Mouse (Mus musculus): ENCODE measurements around the gene Uspl1. TPM values are rescaled to one million over a fixed set of nuclear protein-coding genes. Genes with fewer than 3 reads are reported as not detected.
"Not testable (repeated sequence)": the region's sequence is repeated elsewhere in the genome, so short reads cannot be mapped to it uniquely, and the experiment has no call there.

Gene Uspl1
- total RNA-seq (2021): 10 to 100 TPM; 37.9 to 38.3 TPM
- long read RNA-seq, transcript Uspl1-205 (8 exons, 3,792 nt): major isoform, 17 of 32 reads
- long read RNA-seq, partial matches to known transcripts: 7 of 32 reads
- long read RNA-seq, other reads (novel, unspliced or antisense): 2 of 32 reads

- DNase-seq (ENCODE audit: low spot score in 2 of 2): peak; percentile 98
Measured at GRCm38 (mm10) chr5:149184104-149184843, at the start of gene Uspl1, which contains the start of gene Hmgb1. Gene Uspl1 (plus strand): TSS chr5:149184350. Gene Hmgb1 (minus strand): TSS chr5:149184489.

GRCm38 (mm10) chr5:149134751-149135454, 49.2 kb upstream of the Uspl1 start:
- no peak for DNase-seq (ENCODE audit: low spot score in 2 of 2)

GRCm38 (mm10) chr5:149135455-149136354, 48.4 kb upstream of the Uspl1 start:
- DNase-seq (ENCODE audit: low spot score in 2 of 2): no peak

- no peak for DNase-seq (ENCODE audit: low spot score in 2 of 2)
Measured at GRCm38 (mm10) chr5:149136933-149137365, 47.2 kb upstream of the Uspl1 start.

GRCm38 (mm10) chr5:149137447-149137846, 46.7 kb upstream of the Uspl1 start:
- DNase-seq (ENCODE audit: low spot score in 2 of 2): no peak

DNA sequence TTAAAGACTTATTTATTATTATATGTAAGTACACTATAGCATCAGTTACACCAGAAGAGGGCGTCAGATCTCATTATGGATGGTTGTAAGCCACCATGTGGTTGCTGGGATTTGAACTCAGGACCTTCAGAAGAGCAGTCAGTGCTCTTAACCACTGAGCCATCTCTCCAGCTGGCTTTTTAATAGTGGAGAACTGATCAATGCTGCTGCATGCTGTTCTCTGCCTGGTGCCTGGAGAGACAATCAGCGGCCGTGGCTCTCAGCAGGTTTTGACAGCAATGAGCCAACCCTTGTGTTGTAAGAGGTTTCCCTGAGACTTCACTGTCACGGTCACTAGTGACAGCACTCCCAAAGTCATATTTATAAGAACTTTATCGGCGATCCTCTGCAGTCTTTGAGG, 46.1 kb upstream of the Uspl1 start:
- DNase-seq (ENCODE audit: low spot score in 2 of 2): not testable (repeated sequence)

GRCm38 (mm10) chr5:149140336-149140735, 43.8 kb upstream of the Uspl1 start:
- DNase-seq (ENCODE audit: low spot score in 2 of 2): no peak

GRCm38 (mm10) chr5:149141155-149141554, 43.0 kb upstream of the Uspl1 start:
- not testable (repeated sequence) for DNase-seq (ENCODE audit: low spot score in 2 of 2)

DNA sequence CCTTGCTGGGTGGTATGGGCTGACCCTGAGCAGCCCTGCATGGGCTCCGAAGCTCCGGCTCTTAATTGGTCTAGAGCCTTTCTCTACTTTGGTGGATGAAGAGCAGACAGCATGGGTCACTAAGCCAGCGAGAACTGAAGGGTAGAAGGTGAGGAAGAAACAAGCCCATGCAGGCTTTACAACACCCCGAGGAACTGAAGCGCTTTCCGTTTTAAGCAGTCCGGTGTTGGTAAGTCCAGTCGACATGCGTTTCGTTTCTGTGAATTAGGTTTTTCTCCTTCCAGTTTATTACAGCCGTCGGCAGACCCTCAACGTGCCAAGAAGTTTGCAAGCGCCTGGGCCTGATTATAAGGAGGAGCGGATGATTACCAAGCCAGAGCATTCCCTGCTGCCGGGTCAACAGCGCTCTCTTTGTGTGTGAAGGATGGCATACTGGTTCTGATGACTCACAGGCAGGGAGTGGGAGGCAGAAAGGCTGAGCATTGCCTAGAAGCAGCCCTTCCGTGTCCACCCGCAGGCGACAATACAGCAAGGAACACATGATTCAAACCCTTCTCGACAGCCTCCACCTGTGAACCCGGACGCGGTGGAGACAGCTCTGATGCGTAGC, 40.3 kb upstream of the Uspl1 start:
- peak; percentile 66 to 80 for DNase-seq (ENCODE audit: low spot score in 2 of 2)

DNA sequence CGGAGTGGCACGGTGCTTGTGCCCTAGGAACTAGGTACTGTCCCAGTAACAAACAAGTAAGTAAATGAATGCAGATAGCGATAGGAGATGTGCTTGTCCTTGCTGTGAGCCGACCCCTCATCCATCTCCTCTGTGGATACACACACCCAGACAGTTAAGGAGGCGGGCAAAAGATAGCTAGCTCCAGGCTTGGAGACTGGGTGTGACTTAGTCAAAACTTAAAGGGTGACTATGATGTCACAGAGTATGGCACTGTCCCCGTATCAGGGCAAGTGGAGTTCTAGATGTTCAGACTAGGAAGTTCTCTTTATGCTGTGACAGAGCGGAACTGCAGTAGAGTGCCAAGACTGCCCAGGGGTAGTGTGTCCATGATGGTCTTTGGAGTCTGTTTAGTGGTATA, 37.5 kb upstream of the Uspl1 start:
- no peak for DNase-seq (ENCODE audit: low spot score in 2 of 2)

DNA sequence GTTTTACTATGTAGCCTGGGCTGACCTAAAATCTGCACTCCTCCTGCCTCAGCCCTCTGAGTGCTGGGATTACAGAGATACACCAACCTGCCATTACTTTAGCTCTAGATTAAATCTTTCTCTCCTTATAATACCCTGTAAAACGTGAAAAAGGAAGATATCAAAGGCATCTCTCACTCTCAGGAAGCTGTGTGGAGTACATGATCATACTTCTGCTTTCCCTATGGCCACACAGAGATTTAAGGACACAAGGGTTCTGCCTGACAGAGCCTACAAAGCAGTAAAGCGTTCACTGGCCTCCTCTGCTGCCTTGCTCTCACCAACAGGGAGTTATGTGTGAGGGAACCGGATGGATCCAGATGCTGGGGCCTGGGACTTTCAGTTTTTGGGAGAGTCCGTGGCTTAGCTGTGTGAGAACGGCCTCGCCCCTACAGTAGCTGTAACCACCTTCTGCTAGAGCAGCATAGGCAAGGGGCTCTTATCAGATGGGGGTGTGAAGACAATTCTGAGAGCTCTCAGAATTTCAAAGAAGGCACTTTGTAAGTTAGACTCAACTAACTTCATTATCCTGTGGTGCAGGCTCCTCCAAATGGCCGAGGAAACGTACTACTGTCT, 36.7 kb upstream of the Uspl1 start:
- DNase-seq (ENCODE audit: low spot score in 2 of 2): no peak

DNA sequence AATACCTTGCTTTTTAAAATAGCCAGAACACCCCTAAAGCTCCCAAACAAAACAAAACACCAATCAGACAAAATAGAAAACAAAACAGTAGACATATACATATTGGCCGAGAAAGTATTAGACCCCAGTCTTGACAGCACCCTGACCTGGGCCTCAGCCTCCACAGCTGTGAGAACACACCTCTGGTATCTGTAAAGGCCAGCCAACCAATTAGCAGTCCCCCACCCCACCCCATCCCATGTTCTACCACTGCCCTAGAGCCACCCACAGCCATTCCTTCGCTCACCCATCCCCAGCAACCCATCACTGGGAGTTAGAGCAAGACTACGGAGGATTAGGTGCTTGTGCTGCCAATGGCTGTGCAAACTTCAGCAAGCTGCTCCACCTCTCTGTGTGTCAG, 33.3 kb upstream of the Uspl1 start:
- DNase-seq (ENCODE audit: low spot score in 2 of 2): no peak

DNA sequence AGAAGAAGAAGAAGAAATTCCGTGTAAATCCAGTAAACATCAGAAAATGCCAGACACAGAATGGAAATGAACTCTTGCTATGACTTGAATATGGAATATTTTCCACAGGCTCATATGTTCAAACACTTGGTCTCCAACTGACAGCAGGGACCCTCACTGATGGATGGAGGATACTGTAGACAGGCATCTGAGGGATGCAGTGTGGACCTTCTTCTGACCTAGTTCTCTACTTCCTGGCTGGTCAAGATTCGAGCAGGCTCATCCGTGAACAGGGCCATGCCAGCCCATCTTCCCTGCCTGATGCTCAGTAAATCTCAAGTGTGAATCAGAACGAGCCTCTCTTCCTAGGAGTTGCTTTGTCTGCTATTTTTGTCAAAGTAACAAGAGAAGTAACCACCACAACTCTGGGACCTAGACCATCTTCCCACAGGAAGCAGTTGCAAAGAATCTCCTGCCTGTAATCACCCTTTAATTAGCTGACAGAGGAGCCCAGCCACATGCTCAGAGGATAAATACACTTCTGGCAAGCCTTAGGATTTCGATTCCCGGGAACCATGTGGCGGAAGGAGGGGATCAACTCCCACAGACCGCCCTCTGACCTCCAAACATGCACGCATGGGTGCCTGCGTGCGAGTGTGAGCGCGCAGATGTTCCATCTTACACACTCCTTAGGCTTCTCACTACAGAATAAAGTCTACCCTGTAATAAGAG, 31.9 kb upstream of the Uspl1 start:
- peak in 1 of 2 experiments; percentile 26 for DNase-seq (ENCODE audit: low spot score in 2 of 2)

DNA sequence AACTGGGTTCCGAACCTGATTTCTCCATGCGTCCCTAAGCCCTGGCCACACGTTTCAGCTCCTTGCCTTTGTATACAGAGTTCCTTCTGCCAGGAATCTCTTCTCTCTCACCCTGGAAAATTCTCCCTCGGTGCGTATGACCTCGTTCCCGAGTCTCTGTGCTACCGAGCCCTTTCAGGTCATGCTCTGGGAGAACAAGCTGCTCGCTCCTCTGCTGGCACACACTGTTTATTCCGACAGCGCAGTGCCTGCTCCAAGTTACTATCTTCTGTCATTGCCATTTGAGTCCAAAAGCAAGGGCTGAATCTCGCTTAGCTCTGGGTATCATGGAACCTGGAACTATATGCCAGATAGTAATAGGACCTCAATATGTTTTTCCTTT, 31.4 kb upstream of the Uspl1 start:
- DNase-seq (ENCODE audit: low spot score in 2 of 2): peak in 1 of 2 experiments; percentile 29

DNA sequence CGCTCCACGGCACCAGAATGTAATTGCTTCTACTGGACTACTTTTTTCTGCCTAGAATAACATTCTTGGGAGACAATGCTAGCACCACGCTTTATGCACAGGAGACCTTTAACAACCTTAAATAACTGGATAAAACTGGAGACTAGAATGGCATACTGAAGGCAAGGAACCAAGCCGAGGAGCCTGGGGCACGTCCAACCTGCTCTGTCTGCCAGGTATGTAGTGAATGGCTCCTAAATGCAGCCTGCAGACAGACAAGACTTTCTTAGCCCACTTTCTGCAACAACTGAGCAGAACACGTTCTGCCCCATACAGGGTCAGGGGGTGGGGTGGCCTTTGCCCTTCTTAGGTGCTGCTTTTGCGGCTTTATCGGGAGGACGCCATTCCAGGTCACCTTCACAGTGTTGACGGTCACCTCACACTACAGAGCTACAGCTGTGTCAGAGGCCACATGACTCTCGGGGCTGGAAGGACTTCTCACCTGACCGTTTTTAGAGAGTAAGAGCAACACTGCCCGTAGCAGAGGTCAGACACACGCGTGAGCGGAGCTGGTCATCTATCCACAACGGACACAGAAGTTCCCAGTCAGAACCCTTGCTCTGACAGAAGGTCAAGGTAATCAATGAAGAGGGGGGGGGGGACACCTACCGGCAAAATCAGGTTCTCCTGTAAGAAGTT, 27.1 kb upstream of the Uspl1 start:
- no peak for DNase-seq (ENCODE audit: low spot score in 2 of 2)

DNA sequence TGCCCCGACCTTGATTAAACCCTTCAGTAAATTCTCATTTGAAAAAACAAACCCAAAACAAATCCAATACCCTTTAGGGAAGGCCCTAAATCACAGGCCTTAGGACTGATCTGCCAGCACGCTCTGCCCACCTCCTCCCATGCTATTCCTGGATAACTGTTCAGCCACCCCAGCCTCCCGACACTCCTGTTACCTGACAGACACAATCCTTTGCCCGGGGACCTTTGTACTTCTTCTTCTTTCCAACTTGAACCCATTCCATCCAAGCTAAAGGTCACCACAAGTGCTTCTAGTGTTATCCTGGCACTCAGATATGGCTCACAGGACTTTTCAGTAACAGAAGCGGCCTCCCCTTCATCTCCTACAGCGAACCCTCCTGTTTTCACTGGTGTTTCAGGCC, 25.1 kb upstream of the Uspl1 start:
- no peak for DNase-seq (ENCODE audit: low spot score in 2 of 2)

GRCm38 (mm10) chr5:149160469-149160868, 23.7 kb upstream of the Uspl1 start:
- DNase-seq (ENCODE audit: low spot score in 2 of 2): no peak

DNA sequence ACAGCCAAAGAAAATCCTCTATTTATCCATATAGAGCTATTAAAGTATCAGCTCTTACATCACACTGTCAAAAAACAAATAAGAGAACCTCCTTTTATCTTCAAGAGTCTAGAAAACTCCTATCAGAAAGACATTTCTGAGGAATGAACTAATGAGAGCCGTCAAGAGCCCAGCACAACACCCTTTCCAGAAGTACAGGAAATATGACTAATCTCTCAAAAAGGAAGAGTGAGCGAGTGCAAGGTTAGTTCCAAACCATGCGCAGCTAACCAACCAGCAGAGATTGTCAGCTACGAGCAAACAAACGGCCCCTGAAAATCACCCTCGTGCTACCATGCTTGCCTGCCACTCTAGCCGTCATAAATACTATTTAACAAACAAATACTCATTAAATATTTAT, 21.3 kb upstream of the Uspl1 start:
- DNase-seq (ENCODE audit: low spot score in 2 of 2): no peak

DNA sequence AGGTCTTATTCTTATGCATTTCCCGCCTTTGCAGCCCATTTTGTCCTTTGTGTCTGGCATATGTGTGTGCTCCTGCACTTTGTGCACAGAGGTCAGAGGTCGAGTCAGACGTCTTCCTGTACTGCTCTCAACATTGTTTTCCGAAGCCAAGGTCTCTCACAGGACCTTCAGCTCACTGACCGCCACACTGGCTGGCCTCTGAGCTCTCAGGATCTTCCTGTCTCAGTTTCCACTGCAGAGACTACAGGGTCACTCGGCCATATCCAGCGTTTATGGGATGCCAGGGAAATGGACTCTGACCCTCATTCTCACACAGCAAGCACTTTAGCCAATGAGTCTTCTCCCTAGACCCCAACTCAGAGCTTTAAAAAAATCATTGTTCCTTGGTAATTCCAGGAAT, 19.3 kb upstream of the Uspl1 start:
- DNase-seq (ENCODE audit: low spot score in 2 of 2): no peak
